Mouse (Mus musculus) olfactory bulb, adult 2 months (tissue): Measurements from ENCODE around the gene Mrc1.

Source experiments
- CTCF ChIP-seq: fragments of 200-500 bp; IDR thresholded peaks from 2 replicates; pipeline ENCODE4 v1.5.1; 2012; ENCODE audit warnings: low read depth, mild to moderate bottlenecking, low read length, moderate library complexity; ENCODE audit not compliant: insufficient read depth
- POLR2A ChIP-seq: fragments of 200-500 bp; IDR thresholded peaks from 2 replicates; pipeline ENCODE4 v1.6.1; 2012; ENCODE audit warnings: mild to moderate bottlenecking, low read depth, low read length, moderate library complexity; ENCODE audit not compliant: insufficient read depth

DNA sequence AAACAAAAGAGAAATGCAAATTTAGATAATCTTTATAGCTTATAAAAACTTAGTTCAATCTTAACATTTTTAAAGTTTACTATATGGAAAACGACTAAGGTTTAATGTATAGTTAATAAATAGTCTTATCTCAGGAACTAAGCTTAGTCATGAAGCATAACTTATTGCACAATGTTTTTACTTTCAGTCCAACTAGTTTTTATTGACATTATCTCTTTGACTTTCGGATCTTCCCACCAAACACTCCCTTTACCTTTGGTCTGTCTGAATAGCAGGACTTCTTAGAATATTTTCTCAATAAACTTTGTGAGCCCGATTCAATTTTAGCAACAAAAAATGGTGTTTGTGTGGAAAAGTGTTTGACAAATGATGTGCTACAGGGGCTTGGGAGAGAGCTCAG, 12.5 kb upstream of the Mrc1 start:
- TF ChIP-seq POLR2A (no peak), CTCF (no peak)
